Mouse (Mus musculus) forebrain, embryonic 11.5 days (tissue): Measurements from ENCODE around the gene Cxcl14. TPM values are rescaled to one million over a fixed set of nuclear protein-coding genes. Genes with fewer than 3 reads are reported as not detected.
A peak's percentile ranks its signal among the peaks of the same experiment; 100 is the strongest.

Source experiments
- ATAC-seq: fragments of 200-750 bp; cut with Nextera tagmentation; replicated peaks from 2 replicates; pipeline ENCODE4 v1.8.0; 2017; ENCODE audit warnings: moderate TSS enrichment; ENCODE audit not compliant: low FRiP score
- DNase-seq: peaks from one replicate; pipeline ENCODE4 v3.0.0-alpha.2; 2017; ENCODE audit warnings: low spot score
- H3K27ac ChIP-seq: fragments of 300-500 bp; sonication (generic); 2 replicates; pipeline ENCODE4 v1.5.1; 2014; ENCODE audit warnings: low read depth, low read length
- H3K27me3 ChIP-seq: fragments of 300-500 bp; sonication (generic); 2 replicates; pipeline ENCODE4 v1.6.1; 2014; ENCODE audit warnings: mild to moderate bottlenecking, low read length, mixed read lengths; ENCODE audit not compliant: control insufficient read depth, insufficient read depth
- H3K36me3 ChIP-seq: fragments of 300-500 bp; sonication (generic); 2 replicates; pipeline ENCODE4 v1.6.1; 2014; ENCODE audit warnings: mild to moderate bottlenecking, low read length, moderate library complexity, mixed read lengths; ENCODE audit not compliant: control insufficient read depth, insufficient read depth
- H3K4me1 ChIP-seq: fragments of 300-500 bp; sonication (generic); replicated peaks from 2 replicates; pipeline ENCODE4 v1.6.1; 2014; ENCODE audit warnings: low read length, mixed read lengths; ENCODE audit not compliant: control insufficient read depth, insufficient read depth
- H3K4me2 ChIP-seq: fragments of 300-500 bp; sonication (generic); 2 replicates; pipeline ENCODE4 v1.6.1; 2014; ENCODE audit warnings: low read depth, mild to moderate bottlenecking, low read length, moderate library complexity, mixed read lengths; ENCODE audit not compliant: severe bottlenecking
- H3K4me3 ChIP-seq: fragments of 300-500 bp; sonication (generic); 2 replicates; pipeline ENCODE4 v1.5.1; 2014; ENCODE audit warnings: low read depth, low read length
- H3K9ac ChIP-seq: fragments of 300-500 bp; sonication (generic); 2 replicates; pipeline ENCODE4 v1.6.1; 2014; ENCODE audit warnings: low read length
- H3K9me3 ChIP-seq: fragments of 300-500 bp; sonication (generic); 2 replicates; pipeline ENCODE4 v1.6.1; 2016; ENCODE audit warnings: low read length, mixed read lengths; ENCODE audit not compliant: control insufficient read depth
- WGBS: fragments of 180-500 bp; shearing (Covaris S2); extraction: QIAGEN DNeasy Blood & Tissue Kit; methylation state at CpG from one replicate; pipeline ENCODE4 v1.1.7; 2014; 5-methylcytosine and 5-hydroxymethylcytosine counted together
- polyA plus RNA-seq: library from polyadenylated mRNA; unstranded; fragments of >200 nt; fragmentation: Nextera tagmentation; extraction: Ambion mirVana; gene quantifications from 2 replicates; pipeline ENCODE4 v1.2.1, GENCODE M21; 2014

The Cxcl14 gene
- polyA plus RNA-seq, 1 experiment from 2014 or later = 8.6 TPM

- DNase-seq (no peak), ATAC-seq (no peak)
- Histone ChIP-seq H3K36me3 (no peaks in the 10 kb centered on the region), H3K27me3 (no peaks in the 10 kb centered on the region), H3K4me1 (0 out of 2 replicates have a peak, but pooled peaks cover 1% of the 10 kb centered on the region), H3K9me3 (no peaks in the 10 kb centered on the region), H3K9ac (no peak overlapping the region), H3K4me3 (no peak overlapping the region), H3K27ac (no peak overlapping the region), H3K4me2 (no peak overlapping the region)
- WGBS = 87% methylated on average over 6 of the region's 6 CpGs
Measured at GRCm38 (mm10) chr13:56332356-56332755, 36.0 kb upstream of the Cxcl14 start.

DNA sequence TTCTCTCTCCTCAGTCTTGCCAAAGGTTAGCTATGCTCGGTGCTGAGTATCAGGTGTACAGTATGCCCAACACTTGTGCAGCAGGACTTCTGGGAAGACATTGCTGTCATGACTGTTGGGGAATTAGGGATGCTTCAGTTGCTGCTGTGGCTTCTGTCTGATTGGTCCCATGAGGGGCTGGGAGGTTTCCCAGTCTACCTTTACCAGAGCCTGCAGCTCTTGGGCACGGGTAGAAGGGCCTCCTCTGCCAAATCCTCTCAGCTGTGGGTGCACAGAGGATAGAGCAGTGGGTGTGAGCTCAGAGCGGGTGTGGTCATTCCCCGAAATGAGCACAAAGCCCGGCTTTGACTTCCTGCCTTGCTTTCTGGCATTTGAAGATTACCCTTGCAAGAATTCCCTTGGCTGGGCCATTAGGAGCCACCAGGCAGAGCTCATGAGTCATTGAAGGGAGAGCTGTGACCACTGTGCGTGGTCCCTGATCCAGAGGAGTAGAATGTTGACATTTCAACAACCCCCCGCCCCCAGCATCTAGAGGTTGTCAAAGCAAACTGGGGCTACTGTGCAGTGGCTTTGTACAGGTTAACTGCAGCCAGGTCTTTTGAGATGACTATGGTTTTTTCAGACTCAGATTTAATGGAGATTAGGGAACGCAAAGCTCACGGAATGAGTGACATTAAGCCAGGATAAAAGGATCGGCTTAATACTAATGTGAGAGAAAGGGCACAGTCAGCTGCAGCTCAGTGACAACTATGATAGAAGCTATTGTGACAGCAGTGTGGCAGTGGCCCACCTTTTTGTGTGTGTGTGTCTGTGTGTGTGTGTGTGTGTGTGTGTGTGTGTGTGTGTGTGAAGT lies 34.5 kb upstream of the Cxcl14 start:
- Histone ChIP-seq H3K27ac (no peak overlapping the region), H3K9me3 (no peaks in the 10 kb centered on the region), H3K4me3 (no peak overlapping the region), H3K36me3 (no peaks in the 10 kb centered on the region), H3K9ac (no peak overlapping the region), H3K4me2 (no peak overlapping the region), H3K4me1 (0 out of 2 replicates have a peak, but pooled peaks cover 1% of the 10 kb centered on the region), H3K27me3 (no peaks in the 10 kb centered on the region)
- DNase-seq (no peak), ATAC-seq (no peak)
- 39% methylated on average over 10 of the region's 10 CpGs for whole genome bisulfite sequencing

DNA sequence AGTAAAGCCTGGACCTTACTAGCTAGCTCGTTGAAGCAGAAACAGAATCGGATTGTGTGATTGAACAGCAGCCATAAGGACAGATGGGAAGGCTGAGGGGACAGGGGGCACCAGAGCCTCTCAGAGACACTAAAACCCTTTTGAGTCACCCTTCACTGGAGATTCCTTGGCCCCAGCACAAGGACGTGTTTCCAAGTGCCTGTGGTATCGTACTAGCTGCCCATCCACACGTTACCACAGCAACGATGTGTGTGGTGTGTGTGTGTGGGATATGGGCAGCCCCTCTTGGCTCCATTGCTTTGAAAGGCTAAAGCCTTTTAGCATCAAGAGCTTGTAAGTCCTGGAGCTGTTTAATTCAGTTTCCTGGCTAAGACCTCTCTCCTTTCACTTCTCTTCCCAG lies 33.4 kb upstream of the Cxcl14 start:
- Histone ChIP-seq H3K27ac (no peak overlapping the region), H3K4me3 (no peak overlapping the region), H3K27me3 (no peaks in the 10 kb centered on the region), H3K9ac (no peak overlapping the region), H3K9me3 (no peaks in the 10 kb centered on the region), H3K4me2 (no peak overlapping the region), H3K36me3 (no peaks in the 10 kb centered on the region), H3K4me1 (0 out of 2 replicates have a peak, but pooled peaks cover 1% of the 10 kb centered on the region)
- DNase-seq (no peak), ATAC-seq (no peak)
- WGBS = 73% methylated on average over 6 of the region's 6 CpGs

DNA sequence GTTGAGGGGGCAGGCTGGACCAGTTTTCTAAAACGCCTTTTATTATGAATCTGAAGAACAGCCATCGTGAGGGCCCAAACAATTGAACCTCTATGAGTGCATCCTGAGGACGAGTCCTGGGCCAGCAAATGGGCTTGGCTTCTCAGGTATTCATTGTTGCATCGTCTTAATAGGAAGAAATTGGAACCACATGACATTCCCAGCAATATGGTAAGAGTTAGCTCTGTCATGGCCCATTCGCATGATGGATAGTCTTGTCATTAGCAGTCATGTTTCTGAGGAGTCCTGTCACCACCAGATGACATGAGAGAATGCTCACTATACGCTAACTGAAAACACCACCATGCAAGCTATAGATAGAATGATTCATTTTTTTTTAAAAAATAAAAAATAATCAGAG lies 32.8 kb upstream of the Cxcl14 start:
- DNase-seq (no peak), ATAC-seq (no peak)
- H3K9ac ChIP-seq = no peak overlapping the region
- no peak overlapping the region for H3K27ac ChIP-seq
- no peak overlapping the region for H3K4me2 ChIP-seq
- H3K4me3 ChIP-seq = no peak overlapping the region
- H3K27me3 ChIP-seq = no peaks in the 10 kb centered on the region
- H3K9me3 ChIP-seq = no peaks in the 10 kb centered on the region
- H3K4me1 ChIP-seq = 0 out of 2 replicates have a peak, but pooled peaks cover 1% of the 10 kb centered on the region
- H3K36me3 ChIP-seq = no peaks in the 10 kb centered on the region
- WGBS = 84% methylated on average over 6 of the region's 6 CpGs

DNA sequence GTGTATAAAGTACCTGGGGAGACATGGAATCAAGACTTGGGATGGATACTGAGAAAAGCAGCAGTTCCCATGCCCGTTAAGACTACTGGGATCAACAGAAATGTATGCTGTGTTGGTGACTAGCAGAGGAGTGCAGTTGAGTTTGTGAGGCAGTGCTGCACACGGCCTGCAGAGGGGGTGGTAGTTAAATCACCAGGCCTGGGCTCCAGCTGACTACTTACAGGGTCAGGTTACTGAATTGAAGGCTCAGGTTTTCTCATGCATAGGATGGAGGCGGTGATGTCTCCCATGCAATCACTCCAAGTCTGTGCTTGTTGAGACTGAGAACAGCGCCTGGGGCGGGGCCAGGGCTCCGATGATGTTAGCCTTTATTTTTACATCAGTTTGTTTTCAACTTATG lies 31.4 kb upstream of the Cxcl14 start:
- Histone ChIP-seq H3K9me3 (no peaks in the 10 kb centered on the region), H3K4me2 (no peak overlapping the region), H3K4me1 (0 out of 2 replicates have a peak, but pooled peaks cover 1% of the 10 kb centered on the region), H3K36me3 (no peaks in the 10 kb centered on the region), H3K4me3 (no peak overlapping the region), H3K27ac (no peak overlapping the region), H3K27me3 (no peaks in the 10 kb centered on the region), H3K9ac (no peak overlapping the region)
- DNase-seq (no peak), ATAC-seq (no peak)
- 27% methylated on average over 6 of the region's 6 CpGs for WGBS

- Histone ChIP-seq H3K9ac (no peak overlapping the region), H3K27me3 (no peaks in the 10 kb centered on the region), H3K4me1 (no peaks in the 10 kb centered on the region), H3K4me3 (no peak overlapping the region), H3K27ac (no peak overlapping the region), H3K36me3 (no peaks in the 10 kb centered on the region), H3K4me2 (no peak overlapping the region), H3K9me3 (no peaks in the 10 kb centered on the region)
- ATAC-seq (no peak), DNase-seq (no peak)
- WGBS = 70% methylated on average over 7 of the region's 7 CpGs
Measured at GRCm38 (mm10) chr13:56321635-56322034, 25.3 kb upstream of the Cxcl14 start.

- H3K27me3 ChIP-seq = no peaks in the 10 kb centered on the region
- H3K27ac ChIP-seq = no peak overlapping the region
- H3K36me3 ChIP-seq = no peaks in the 10 kb centered on the region
- H3K9ac ChIP-seq = no peak overlapping the region
- ATAC-seq (no peak), DNase-seq (no peak)
- H3K9me3 ChIP-seq = no peaks in the 10 kb centered on the region
- no peak overlapping the region for H3K4me2 ChIP-seq
- no peak overlapping the region for H3K4me3 ChIP-seq
- WGBS = 77% methylated on average over 4 of the region's 4 CpGs
- H3K4me1 ChIP-seq = 0 out of 2 replicates have a peak, but pooled peaks cover 5% of the 10 kb centered on the region
Measured at GRCm38 (mm10) chr13:56316930-56317329, 20.6 kb upstream of the Cxcl14 start.

GRCm38 (mm10) chr13:56315201-56315600 lies 18.9 kb upstream of the Cxcl14 start:
- WGBS = 17% methylated on average over 3 of the region's 3 CpGs
- Histone ChIP-seq H3K9ac (no peak overlapping the region), H3K9me3 (no peaks in the 10 kb centered on the region), H3K4me3 (no peak overlapping the region), H3K36me3 (no peaks in the 10 kb centered on the region), H3K4me1 (0 out of 2 replicates have a peak, but pooled peaks cover 5% of the 10 kb centered on the region), H3K27me3 (no peaks in the 10 kb centered on the region), H3K27ac (no peak overlapping the region), H3K4me2 (no peak overlapping the region)
- ATAC-seq (peak; percentile 49; the same call in 1 of the 2 replicates), DNase-seq (peak; percentile 67)

DNA sequence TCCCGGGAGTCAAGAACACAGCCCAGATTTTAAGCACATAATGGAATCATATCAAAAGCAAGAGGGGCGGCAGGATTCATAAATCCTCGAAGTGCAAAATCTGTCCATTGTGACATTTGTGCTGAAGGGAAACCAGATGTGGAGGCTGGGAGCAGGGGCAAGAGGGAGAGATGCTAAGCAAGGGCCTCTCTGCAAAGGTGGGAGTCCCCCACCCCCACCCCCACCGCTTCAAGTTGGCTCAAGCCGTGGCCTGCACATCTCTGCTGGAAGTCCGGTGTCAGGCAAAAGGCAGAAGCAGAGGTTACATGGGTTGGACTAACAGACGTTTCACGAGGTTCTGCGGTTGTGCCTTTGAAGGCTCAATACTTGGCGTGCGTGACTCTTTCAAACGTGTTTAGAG lies 8.7 kb upstream of the Cxcl14 start:
- H3K36me3 ChIP-seq = no peaks in the 10 kb centered on the region
- H3K9me3 ChIP-seq = no peaks in the 10 kb centered on the region
- ATAC-seq (no peak), DNase-seq (no peak)
- no peak overlapping the region for H3K9ac ChIP-seq
- H3K4me3 ChIP-seq = no peak overlapping the region
- H3K4me2 ChIP-seq = no peak overlapping the region
- WGBS = 78% methylated on average over 12 of the region's 12 CpGs
- H3K4me1 ChIP-seq = no peaks in the 10 kb centered on the region
- no peaks in the 10 kb centered on the region for H3K27me3 ChIP-seq
- H3K27ac ChIP-seq = no peak overlapping the region
